Mouse (Mus musculus): ENCODE results near the gene Tmem150c. TPM values are rescaled to one million over a fixed set of nuclear protein-coding genes. Genes with fewer than 3 reads are reported as not detected.
A peak's percentile ranks its signal among the peaks of the same experiment; 100 is the strongest.

The Tmem150c gene
- total RNA-seq, 1 experiment from 2014 or later = not detected

GRCm38 (mm10) chr5:100123283-100123682, 36.3 kb downstream of the Tmem150c start:
- ATAC-seq (replicated peaks in 1 of 2; ENCODE audit: insufficient read depth in 1 of 2, low FRiP score in 2 of 2, low TSS enrichment in 1 of 2, low read depth in 1 of 2, poor library complexity in 2 of 2, severe bottlenecking in 2 of 2) = no peak

- ATAC-seq (replicated peaks in 1 of 2; ENCODE audit: insufficient read depth in 1 of 2, low FRiP score in 2 of 2, low TSS enrichment in 1 of 2, low read depth in 1 of 2, poor library complexity in 2 of 2, severe bottlenecking in 2 of 2) = no peak
Observed at GRCm38 (mm10) chr5:100121170-100121569, 38.4 kb downstream of the Tmem150c start.

GRCm38 (mm10) chr5:100120711-100121141, 38.9 kb downstream of the Tmem150c start:
- no peak for ATAC-seq (replicated peaks in 1 of 2; ENCODE audit: insufficient read depth in 1 of 2, low FRiP score in 2 of 2, low TSS enrichment in 1 of 2, low read depth in 1 of 2, poor library complexity in 2 of 2, severe bottlenecking in 2 of 2)

- no peak for ATAC-seq (replicated peaks in 1 of 2; ENCODE audit: insufficient read depth in 1 of 2, low FRiP score in 2 of 2, low TSS enrichment in 1 of 2, low read depth in 1 of 2, poor library complexity in 2 of 2, severe bottlenecking in 2 of 2)
Observed at GRCm38 (mm10) chr5:100119331-100119730, 40.3 kb downstream of the Tmem150c start.

- no peak for ATAC-seq (replicated peaks in 1 of 2; ENCODE audit: insufficient read depth in 1 of 2, low FRiP score in 2 of 2, low TSS enrichment in 1 of 2, low read depth in 1 of 2, poor library complexity in 2 of 2, severe bottlenecking in 2 of 2)
Observed at GRCm38 (mm10) chr5:100113403-100113802, 46.2 kb downstream of the Tmem150c start.

- ATAC-seq (replicated peaks in 1 of 2; ENCODE audit: insufficient read depth in 1 of 2, low FRiP score in 2 of 2, low TSS enrichment in 1 of 2, low read depth in 1 of 2, poor library complexity in 2 of 2, severe bottlenecking in 2 of 2) = no peak
Observed at GRCm38 (mm10) chr5:100110581-100110980, 49.0 kb downstream of the Tmem150c start.

GRCm38 (mm10) chr5:100109543-100110282, 49.9 kb downstream of the Tmem150c start:
- ATAC-seq (replicated peaks in 1 of 2; ENCODE audit: insufficient read depth in 1 of 2, low FRiP score in 2 of 2, low TSS enrichment in 1 of 2, low read depth in 1 of 2, poor library complexity in 2 of 2, severe bottlenecking in 2 of 2) = 0 out of 4 replicates have a peak, but pooled peaks of 1 of the 2 experiments have one; percentile 25

GRCm38 (mm10) chr5:100108866-100109265, 50.7 kb downstream of the Tmem150c start:
- ATAC-seq (replicated peaks in 1 of 2; ENCODE audit: insufficient read depth in 1 of 2, low FRiP score in 2 of 2, low TSS enrichment in 1 of 2, low read depth in 1 of 2, poor library complexity in 2 of 2, severe bottlenecking in 2 of 2) = no peak

- ATAC-seq (replicated peaks in 1 of 2; ENCODE audit: insufficient read depth in 1 of 2, low FRiP score in 2 of 2, low TSS enrichment in 1 of 2, low read depth in 1 of 2, poor library complexity in 2 of 2, severe bottlenecking in 2 of 2) = no peak
Observed at GRCm38 (mm10) chr5:100102395-100102794, 57.2 kb downstream of the Tmem150c start.

- no peak for ATAC-seq (replicated peaks in 1 of 2; ENCODE audit: insufficient read depth in 1 of 2, low FRiP score in 2 of 2, low TSS enrichment in 1 of 2, low read depth in 1 of 2, poor library complexity in 2 of 2, severe bottlenecking in 2 of 2)
Observed at GRCm38 (mm10) chr5:100097967-100098366, 61.6 kb downstream of the Tmem150c start.

GRCm38 (mm10) chr5:100096955-100097354, 62.7 kb downstream of the Tmem150c start:
- no peak for ATAC-seq (replicated peaks in 1 of 2; ENCODE audit: insufficient read depth in 1 of 2, low FRiP score in 2 of 2, low TSS enrichment in 1 of 2, low read depth in 1 of 2, poor library complexity in 2 of 2, severe bottlenecking in 2 of 2)

- no peak for ATAC-seq (replicated peaks in 1 of 2; ENCODE audit: insufficient read depth in 1 of 2, low FRiP score in 2 of 2, low TSS enrichment in 1 of 2, low read depth in 1 of 2, poor library complexity in 2 of 2, severe bottlenecking in 2 of 2)
Observed at GRCm38 (mm10) chr5:100091602-100092001, 68.0 kb downstream of the Tmem150c start.

GRCm38 (mm10) chr5:100091263-100091594, 68.4 kb downstream of the Tmem150c start:
- no peak for ATAC-seq (replicated peaks in 1 of 2; ENCODE audit: insufficient read depth in 1 of 2, low FRiP score in 2 of 2, low TSS enrichment in 1 of 2, low read depth in 1 of 2, poor library complexity in 2 of 2, severe bottlenecking in 2 of 2)

GRCm38 (mm10) chr5:100090515-100091262, 68.9 kb downstream of the Tmem150c start:
- ATAC-seq (replicated peaks in 1 of 2; ENCODE audit: insufficient read depth in 1 of 2, low FRiP score in 2 of 2, low TSS enrichment in 1 of 2, low read depth in 1 of 2, poor library complexity in 2 of 2, severe bottlenecking in 2 of 2) = no peak

GRCm38 (mm10) chr5:100085097-100085496, 74.5 kb downstream of the Tmem150c start:
- no peak for ATAC-seq (replicated peaks in 1 of 2; ENCODE audit: insufficient read depth in 1 of 2, low FRiP score in 2 of 2, low TSS enrichment in 1 of 2, low read depth in 1 of 2, poor library complexity in 2 of 2, severe bottlenecking in 2 of 2)

- no peak for ATAC-seq (replicated peaks in 1 of 2; ENCODE audit: insufficient read depth in 1 of 2, low FRiP score in 2 of 2, low TSS enrichment in 1 of 2, low read depth in 1 of 2, poor library complexity in 2 of 2, severe bottlenecking in 2 of 2)
Observed at GRCm38 (mm10) chr5:100083953-100084562, 75.5 kb downstream of the Tmem150c start.

GRCm38 (mm10) chr5:100082006-100082405, 77.6 kb downstream of the Tmem150c start:
- peak; percentile 28 to 44; a peak in 1 of 4 replicates for ATAC-seq (replicated peaks in 1 of 2; ENCODE audit: insufficient read depth in 1 of 2, low FRiP score in 2 of 2, low TSS enrichment in 1 of 2, low read depth in 1 of 2, poor library complexity in 2 of 2, severe bottlenecking in 2 of 2)

- ATAC-seq (replicated peaks in 1 of 2; ENCODE audit: insufficient read depth in 1 of 2, low FRiP score in 2 of 2, low TSS enrichment in 1 of 2, low read depth in 1 of 2, poor library complexity in 2 of 2, severe bottlenecking in 2 of 2) = no peak
Observed at GRCm38 (mm10) chr5:100079931-100080275, 79.7 kb downstream of the Tmem150c start.

Data from hematopoietic stem cell, adult 5-6 weeks (primary cell).